Mouse (Mus musculus) hindbrain, embryonic 12.5 days (tissue): Measurements from ENCODE around the gene Mapkapk2. TPM values are rescaled to one million over a fixed set of nuclear protein-coding genes. Genes with fewer than 3 reads are reported as not detected.
"Not testable (repeated sequence)": the region's sequence is repeated elsewhere in the genome, so short reads cannot be mapped to it uniquely, and the experiment has no call there.

Experiments
- ATAC-seq: fragments of 200-750 bp; cut with Nextera tagmentation; 2 replicates; pipeline ENCODE4 v1.8.0; 2017; ENCODE audit warnings: moderate TSS enrichment; ENCODE audit not compliant: low FRiP score
- H3K27ac ChIP-seq: fragments of 300-500 bp; sonication (generic); 2 replicates; pipeline ENCODE4 v1.5.1; 2016; ENCODE audit warnings: mild to moderate bottlenecking
- H3K27me3 ChIP-seq: fragments of 300-500 bp; sonication (generic); 2 replicates; pipeline ENCODE4 v1.6.1; 2016; ENCODE audit warnings: mild to moderate bottlenecking
- H3K36me3 ChIP-seq: fragments of 300-500 bp; sonication (generic); 2 replicates; pipeline ENCODE4 v1.6.1; 2016; ENCODE audit warnings: mild to moderate bottlenecking
- H3K4me1 ChIP-seq: fragments of 300-500 bp; sonication (generic); 2 replicates; pipeline ENCODE4 v1.6.1; 2016
- H3K4me2 ChIP-seq: fragments of 300-500 bp; sonication (generic); replicated peaks from 2 replicates; pipeline ENCODE4 v1.6.1; 2016; ENCODE audit warnings: mild to moderate bottlenecking
- H3K4me3 ChIP-seq: fragments of 300-500 bp; sonication (generic); 2 replicates; pipeline ENCODE4 v1.5.1; 2016; ENCODE audit warnings: mild to moderate bottlenecking
- H3K9ac ChIP-seq: fragments of 300-500 bp; sonication (generic); 2 replicates; pipeline ENCODE4 v1.6.1; 2016; ENCODE audit warnings: mild to moderate bottlenecking, moderate library complexity
- H3K9me3 ChIP-seq: fragments of 300-500 bp; sonication (generic); replicated peaks from 2 replicates; pipeline ENCODE4 v1.6.1; 2016; ENCODE audit warnings: mild to moderate bottlenecking
- WGBS: fragments of 180-500 bp; shearing (Covaris S2); methylation state at CpG from one replicate; pipeline ENCODE4 v1.1.7; 2016; 5-methylcytosine and 5-hydroxymethylcytosine counted together
- polyA plus RNA-seq: library from polyadenylated mRNA; unstranded; fragments of >200 nt; fragmentation: Nextera tagmentation; extraction: Ambion mirVana; gene quantifications from 2 replicates; pipeline ENCODE4 v1.2.1, GENCODE M21; 2016

Mapkapk2 gene
- polyA plus RNA-seq, 1 experiment from 2014 or later = 50.3 TPM

- no peaks in the 10 kb centered on the region for H3K36me3 ChIP-seq
- H3K4me3 ChIP-seq = no peak overlapping the region
- no peak overlapping the region for H3K9ac ChIP-seq
- H3K9me3 ChIP-seq = no peaks in the 10 kb centered on the region
- H3K27me3 ChIP-seq = no peaks in the 10 kb centered on the region
- no peak for ATAC-seq
- no peak overlapping the region for H3K4me2 ChIP-seq
- no peak overlapping the region for H3K27ac ChIP-seq
- H3K4me1 ChIP-seq = no peaks in the 10 kb centered on the region
- 94% methylated on average over 5 of the region's 5 CpGs for WGBS
These were observed 58.1 kb downstream of the Mapkapk2 start for GRCm38 (mm10) chr1:131039479-131039878.

DNA sequence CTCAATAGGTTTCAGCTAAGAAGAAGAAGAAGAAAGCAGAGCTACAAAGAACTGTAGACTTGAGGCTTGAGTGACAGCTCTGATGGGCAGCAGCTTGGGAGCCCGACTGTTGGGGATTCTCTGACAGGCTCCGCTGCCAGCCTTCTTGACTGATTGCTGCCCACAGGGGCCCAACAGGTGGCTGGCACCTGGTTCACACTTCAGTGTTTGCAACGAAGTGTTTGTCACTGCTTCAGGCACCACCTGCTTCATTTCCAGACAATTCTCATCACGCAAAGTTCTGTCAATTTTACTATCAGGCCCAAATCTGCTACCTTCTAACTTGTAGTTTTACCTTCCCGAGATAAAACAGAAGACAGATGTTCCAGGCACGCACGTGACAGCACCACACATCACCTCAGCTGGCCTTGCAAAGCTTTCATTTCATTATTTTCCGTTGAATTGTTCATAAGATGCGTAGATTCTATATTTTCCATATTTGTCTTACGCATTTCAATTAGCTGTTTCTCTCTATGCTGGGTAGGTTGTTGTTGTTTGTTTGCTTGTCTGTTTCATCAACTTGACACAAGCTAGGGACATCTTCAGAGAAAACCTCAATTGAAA lies 59.1 kb downstream of the Mapkapk2 start:
- Histone ChIP-seq H3K4me2 (no peak overlapping the region), H3K4me1 (no peaks in the 10 kb centered on the region), H3K27me3 (no peaks in the 10 kb centered on the region), H3K27ac (no peak overlapping the region), H3K9me3 (no peaks in the 10 kb centered on the region), H3K36me3 (no peaks in the 10 kb centered on the region), H3K9ac (no peak overlapping the region), H3K4me3 (no peak overlapping the region)
- WGBS = 93% methylated on average over 10 of the region's 10 CpGs
- no peak for ATAC-seq

DNA sequence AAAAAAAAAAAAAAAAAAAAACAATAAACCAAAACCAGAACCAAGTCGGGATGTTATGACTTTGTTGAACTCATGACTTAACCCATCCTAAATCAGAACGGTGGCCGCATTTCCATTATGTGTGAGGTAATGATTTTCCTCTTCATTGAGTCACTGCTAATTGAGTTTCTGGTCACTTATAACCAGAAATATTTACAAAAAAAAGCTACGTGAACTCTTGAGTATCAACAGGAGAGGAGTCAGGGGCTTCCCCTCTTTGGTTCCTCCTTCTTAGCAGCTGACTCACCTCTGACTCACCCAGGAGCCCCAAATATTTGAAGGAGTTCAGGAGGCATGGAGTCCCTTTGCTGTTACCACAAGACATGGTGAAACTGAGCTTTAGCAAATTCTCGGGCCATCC lies 59.6 kb downstream of the Mapkapk2 start:
- no peaks in the 10 kb centered on the region for H3K27me3 ChIP-seq
- no peak overlapping the region for H3K9ac ChIP-seq
- no peak overlapping the region for H3K4me3 ChIP-seq
- no peaks in the 10 kb centered on the region for H3K36me3 ChIP-seq
- no peak for ATAC-seq
- H3K9me3 ChIP-seq = no peaks in the 10 kb centered on the region
- 91% methylated on average over 5 of the region's 5 CpGs for WGBS
- no peaks in the 10 kb centered on the region for H3K4me1 ChIP-seq
- no peak overlapping the region for H3K27ac ChIP-seq
- H3K4me2 ChIP-seq = no peak overlapping the region

GRCm38 (mm10) chr1:131031267-131031666 lies 66.4 kb downstream of the Mapkapk2 start:
- no peaks in the 10 kb centered on the region for H3K27me3 ChIP-seq
- H3K27ac ChIP-seq = no peak overlapping the region
- H3K9me3 ChIP-seq = no peaks in the 10 kb centered on the region
- H3K4me3 ChIP-seq = no peak overlapping the region
- H3K36me3 ChIP-seq = no peaks in the 10 kb centered on the region
- 63% methylated on average over 3 of the region's 3 CpGs for WGBS
- no peak overlapping the region for H3K9ac ChIP-seq
- H3K4me2 ChIP-seq = no peak overlapping the region
- no peaks in the 10 kb centered on the region for H3K4me1 ChIP-seq
- ATAC-seq = no peak

DNA sequence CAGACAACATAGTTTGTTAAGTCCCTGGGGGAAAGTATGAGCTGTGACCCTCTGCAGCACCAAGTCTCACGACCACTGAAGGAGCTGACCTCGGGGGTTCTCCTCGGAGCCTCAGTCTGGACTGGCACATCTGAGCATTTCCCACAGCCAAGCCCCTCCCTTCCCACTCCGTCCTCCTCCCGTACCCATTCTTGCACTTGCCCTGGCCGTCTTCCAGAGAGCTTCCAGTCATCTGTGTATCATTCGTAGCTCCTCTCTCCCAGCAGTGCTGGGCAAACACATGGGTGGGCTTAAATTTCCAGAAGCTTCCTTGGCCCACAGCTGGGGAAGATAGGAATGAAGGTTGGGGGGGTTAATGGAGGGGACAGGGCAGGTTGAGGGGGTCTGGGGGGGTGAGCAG lies 67.4 kb downstream of the Mapkapk2 start:
- Histone ChIP-seq H3K4me3 (no peak overlapping the region), H3K9ac (no peak overlapping the region), H3K4me1 (no peaks in the 10 kb centered on the region), H3K27ac (no peak overlapping the region), H3K4me2 (no peak overlapping the region), H3K9me3 (no peaks in the 10 kb centered on the region), H3K36me3 (no peaks in the 10 kb centered on the region), H3K27me3 (no peaks in the 10 kb centered on the region)
- WGBS = 56% methylated on average over 7 of the region's 7 CpGs
- no peak for ATAC-seq

DNA sequence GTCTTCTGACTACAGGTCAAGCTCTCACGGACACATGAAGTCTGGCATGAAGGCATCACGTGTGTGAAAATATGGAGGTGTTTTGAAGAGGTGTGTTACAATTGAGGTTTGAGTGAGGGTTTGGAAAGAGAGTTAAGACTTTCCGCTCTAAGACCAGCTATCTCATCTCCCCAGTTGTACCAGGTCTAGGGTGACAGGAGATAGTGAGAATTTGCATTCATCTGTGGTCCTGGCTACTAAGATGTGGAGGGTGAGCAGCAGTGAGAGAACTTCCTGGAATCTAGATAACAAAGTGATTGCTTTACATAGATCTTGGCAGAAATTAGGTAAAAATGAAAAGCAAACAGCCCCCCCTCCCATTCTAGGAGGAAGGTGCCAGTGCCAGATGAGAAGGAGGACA lies 68.4 kb downstream of the Mapkapk2 start:
- no peak overlapping the region for H3K4me2 ChIP-seq
- ATAC-seq = no peak
- 86% methylated on average over 3 of the region's 3 CpGs for WGBS

DNA sequence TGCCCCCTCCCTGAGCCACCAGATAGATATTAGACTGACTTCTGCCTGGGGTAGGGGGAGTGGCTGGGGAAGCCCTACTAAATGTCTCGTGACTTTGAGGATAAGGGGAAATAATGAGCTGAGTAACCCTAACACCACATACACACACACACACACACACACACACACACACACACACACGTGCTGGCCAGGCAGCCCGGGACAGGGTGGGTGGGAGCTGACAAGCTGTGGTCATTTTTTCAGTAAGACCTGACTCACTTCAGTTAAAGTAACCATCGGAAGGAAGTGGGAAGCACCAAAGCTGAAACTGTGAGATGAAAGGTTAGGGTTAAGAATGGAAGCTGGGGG lies 71.8 kb downstream of the Mapkapk2 start:
- no peak for ATAC-seq
- Histone ChIP-seq H3K36me3 (no peaks in the 10 kb centered on the region), H3K4me2 (no peak overlapping the region), H3K4me3 (no peak overlapping the region), H3K9ac (no peak overlapping the region), H3K4me1 (no peaks in the 10 kb centered on the region), H3K27ac (no peak overlapping the region), H3K9me3 (no peaks in the 10 kb centered on the region), H3K27me3 (no peaks in the 10 kb centered on the region)
- WGBS = 79% methylated on average over 4 of the region's 4 CpGs

More for the DNA sequence above, 68.4 kb downstream of the Mapkapk2 start:
- Histone ChIP-seq H3K36me3 (no peaks in the 10 kb centered on the region), H3K4me1 (no peaks in the 10 kb centered on the region), H3K27ac (no peak overlapping the region), H3K9me3 (no peaks in the 10 kb centered on the region), H3K9ac (no peak overlapping the region), H3K4me3 (no peak overlapping the region), H3K27me3 (no peaks in the 10 kb centered on the region)

DNA sequence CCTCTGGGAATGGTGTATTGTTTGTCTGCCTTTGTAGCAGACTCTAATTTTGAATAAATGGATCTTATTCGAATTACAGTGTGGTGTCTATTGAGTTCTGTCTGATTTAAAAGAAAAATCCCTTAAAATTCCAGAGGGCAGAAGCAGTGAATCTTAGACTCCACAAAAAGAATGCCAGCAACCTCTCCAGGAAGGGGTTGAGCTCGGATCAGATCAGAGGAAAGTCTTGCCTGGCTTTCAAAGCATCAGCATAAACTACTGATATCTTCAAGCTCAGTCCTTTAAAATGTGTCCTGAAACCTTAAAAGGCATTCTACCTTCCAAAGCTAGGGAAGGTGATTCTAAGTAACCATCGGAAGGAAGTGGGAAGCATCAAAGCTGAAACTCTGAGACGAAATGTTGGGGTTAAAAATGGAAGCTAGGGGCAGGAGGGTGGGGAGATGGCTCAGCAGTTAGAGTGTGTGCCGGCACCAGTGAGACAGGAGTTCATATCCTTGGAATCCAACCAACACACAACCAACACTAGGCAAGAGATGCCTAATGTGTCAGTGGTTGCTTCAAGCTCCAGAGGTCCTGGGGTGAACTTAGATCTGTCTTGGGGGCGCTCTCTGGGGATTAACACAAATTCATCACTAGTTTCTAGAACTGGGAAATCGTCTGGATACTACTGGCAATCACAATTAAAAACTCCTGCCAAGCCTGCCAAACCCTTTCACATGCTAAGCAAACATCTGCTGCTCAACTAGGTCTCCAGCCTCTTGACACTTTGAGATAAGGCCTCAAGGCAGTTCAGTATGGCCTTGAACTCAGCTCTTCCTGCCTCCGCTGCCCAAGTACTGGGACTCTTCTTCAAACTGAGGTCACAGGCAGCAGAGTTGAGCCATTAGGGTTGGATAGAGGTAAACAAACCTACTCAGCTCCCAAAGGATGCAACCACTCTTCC lies 72.5 kb downstream of the Mapkapk2 start:
- H3K36me3 ChIP-seq = no peaks in the 10 kb centered on the region
- no peak overlapping the region for H3K27ac ChIP-seq
- ATAC-seq = no peak
- no peaks in the 10 kb centered on the region for H3K27me3 ChIP-seq
- WGBS = 82% methylated on average over 8 of the region's 8 CpGs
- H3K4me3 ChIP-seq = no peak overlapping the region
- no peaks in the 10 kb centered on the region for H3K4me1 ChIP-seq
- no peak overlapping the region for H3K4me2 ChIP-seq
- H3K9me3 ChIP-seq = no peaks in the 10 kb centered on the region
- H3K9ac ChIP-seq = no peak overlapping the region

- not testable (repeated sequence) for H3K9ac ChIP-seq, H3K9me3 ChIP-seq, H3K36me3 ChIP-seq, ATAC-seq, H3K27me3 ChIP-seq, H3K4me3 ChIP-seq, H3K4me2 ChIP-seq, H3K4me1 ChIP-seq, H3K27ac ChIP-seq
- 87% methylated on average over 4 of the region's 4 CpGs for WGBS
These were observed 74.3 kb downstream of the Mapkapk2 start for GRCm38 (mm10) chr1:131023250-131023858.

GRCm38 (mm10) chr1:131022591-131023249 lies 74.9 kb downstream of the Mapkapk2 start:
- no peak overlapping the region for H3K27ac ChIP-seq
- H3K9ac ChIP-seq = no peak overlapping the region
- no peak for ATAC-seq
- no peaks in the 10 kb centered on the region for H3K4me1 ChIP-seq
- H3K4me2 ChIP-seq = no peak overlapping the region
- WGBS = 70% methylated on average over 5 of the region's 5 CpGs
- no peaks in the 10 kb centered on the region for H3K27me3 ChIP-seq
- no peaks in the 10 kb centered on the region for H3K36me3 ChIP-seq
- H3K4me3 ChIP-seq = no peak overlapping the region
- H3K9me3 ChIP-seq = no peaks in the 10 kb centered on the region

GRCm38 (mm10) chr1:131021900-131022590 lies 75.6 kb downstream of the Mapkapk2 start:
- 82% methylated on average over 11 of the region's 11 CpGs for WGBS
- Histone ChIP-seq H3K36me3 (no peaks in the 10 kb centered on the region), H3K9me3 (no peaks in the 10 kb centered on the region), H3K9ac (no peak overlapping the region), H3K4me2 (no peak overlapping the region), H3K27ac (no peak overlapping the region), H3K4me3 (no peak overlapping the region), H3K4me1 (no peaks in the 10 kb centered on the region), H3K27me3 (no peaks in the 10 kb centered on the region)
- no peak for ATAC-seq

- Histone ChIP-seq H3K4me2 (no peak overlapping the region), H3K9ac (no peak overlapping the region), H3K36me3 (no peaks in the 10 kb centered on the region), H3K27ac (no peak overlapping the region), H3K27me3 (no peaks in the 10 kb centered on the region), H3K4me3 (no peak overlapping the region), H3K4me1 (no peaks in the 10 kb centered on the region), H3K9me3 (no peaks in the 10 kb centered on the region)
- ATAC-seq = no peak
- 73% methylated on average over 9 of the region's 9 CpGs for WGBS
These were observed 76.2 kb downstream of the Mapkapk2 start for GRCm38 (mm10) chr1:131021438-131021837.
